Mouse (Mus musculus) ovary, postnatal 14 days (tissue): Measurements from ENCODE around the gene Fgf8.

Source experiments
- DNase-seq: peaks from one replicate; pipeline ENCODE4 v3.0.0; 2022; ENCODE audit warnings: low spot score

Gene Fgf8

DNA sequence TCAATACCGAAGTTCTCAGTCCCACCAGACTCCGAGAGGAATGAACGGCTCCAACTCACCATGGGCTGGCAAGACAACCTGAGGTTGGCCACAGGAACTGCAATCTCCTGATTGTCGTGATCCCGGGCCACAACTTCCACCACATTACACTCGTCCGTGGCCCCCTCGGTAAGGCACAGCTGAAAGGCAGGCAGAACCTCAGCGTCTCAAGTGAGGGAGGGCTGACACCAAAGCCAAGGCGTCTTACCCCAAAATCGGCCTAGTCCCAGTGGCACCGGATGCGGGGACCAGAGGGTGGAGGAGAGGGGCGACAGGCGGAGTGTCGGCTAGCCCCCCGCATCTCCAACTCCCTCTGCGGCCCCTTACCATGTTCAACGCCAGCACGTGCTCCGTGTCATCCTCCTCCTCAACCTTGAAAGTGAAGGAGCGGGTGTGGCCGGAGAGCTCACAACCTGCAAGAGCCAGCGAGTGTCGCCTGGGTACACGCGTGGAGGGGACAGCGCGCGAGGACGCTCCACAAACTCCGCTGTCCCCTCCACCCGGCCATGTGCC, 6.1 kb upstream of the Fgf8 start:
- no peak for DNase-seq

DNA sequence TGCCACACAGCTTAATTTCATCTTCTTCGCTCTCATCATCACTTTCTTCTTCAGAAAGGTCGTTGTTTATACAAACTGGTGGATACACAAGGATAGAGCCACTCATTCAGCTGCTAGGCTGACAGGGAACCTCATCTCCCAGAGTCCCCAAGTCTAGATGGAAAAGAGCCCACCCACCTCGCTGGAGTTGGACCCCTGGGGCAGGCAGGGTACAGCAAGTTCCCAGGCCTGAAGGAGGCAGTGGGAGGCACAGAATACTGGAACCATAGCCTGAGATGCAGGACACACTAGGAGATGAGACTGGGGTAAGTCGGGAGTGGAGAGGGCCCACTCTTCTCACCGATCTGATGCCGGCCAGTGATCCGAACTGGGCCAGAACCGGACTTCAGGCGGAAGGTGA, 5.5 kb upstream of the Fgf8 start:
- DNase-seq: no peak

GRCm38 (mm10) chr19:45747028-45747867, 4.5 kb upstream of the Fgf8 start:
- peak; percentile 81 for DNase-seq

- DNase-seq: peak; percentile 76
These were observed 3.7 kb upstream of the Fgf8 start for GRCm38 (mm10) chr19:45746153-45747020.

GRCm38 (mm10) chr19:45745344-45746152, 2.8 kb upstream of the Fgf8 start:
- no peak for DNase-seq

GRCm38 (mm10) chr19:45743619-45744018, 904 bp upstream of the Fgf8 start:
- DNase-seq: no peak

DNA sequence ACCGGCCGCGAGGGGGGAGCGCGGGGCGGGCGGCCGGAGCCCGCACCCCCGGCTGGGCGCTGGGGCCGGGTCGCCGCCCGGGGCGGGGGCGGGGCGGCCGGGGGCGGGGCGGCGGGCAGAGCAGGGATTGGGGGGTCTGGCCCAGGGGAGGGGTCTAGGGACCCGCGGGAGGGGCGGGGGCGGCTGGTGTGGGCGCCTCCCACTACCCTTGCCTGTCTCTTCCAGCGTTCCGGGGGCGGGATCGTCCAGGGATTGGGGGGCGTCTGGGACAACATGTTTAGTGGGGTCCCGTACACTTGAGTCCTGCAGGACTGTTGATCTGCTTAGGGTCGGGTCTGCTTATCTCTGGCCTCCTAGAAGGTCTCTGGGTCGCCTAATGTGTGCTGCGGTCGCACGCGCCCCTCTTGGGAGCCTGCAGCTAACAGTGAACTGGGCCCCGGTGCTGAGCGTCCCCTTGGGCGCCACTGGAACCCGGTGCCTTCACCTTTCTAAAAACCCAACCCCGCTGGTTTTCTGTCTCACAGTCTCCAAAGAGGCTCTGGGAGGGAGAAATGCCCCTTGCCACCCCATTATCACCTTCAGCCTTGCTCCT, 365 bp upstream of the Fgf8 start:
- no peak for DNase-seq

GRCm38 (mm10) chr19:45741431-45742217, 1.1 kb downstream of the Fgf8 start:
- no peak for DNase-seq

DNA sequence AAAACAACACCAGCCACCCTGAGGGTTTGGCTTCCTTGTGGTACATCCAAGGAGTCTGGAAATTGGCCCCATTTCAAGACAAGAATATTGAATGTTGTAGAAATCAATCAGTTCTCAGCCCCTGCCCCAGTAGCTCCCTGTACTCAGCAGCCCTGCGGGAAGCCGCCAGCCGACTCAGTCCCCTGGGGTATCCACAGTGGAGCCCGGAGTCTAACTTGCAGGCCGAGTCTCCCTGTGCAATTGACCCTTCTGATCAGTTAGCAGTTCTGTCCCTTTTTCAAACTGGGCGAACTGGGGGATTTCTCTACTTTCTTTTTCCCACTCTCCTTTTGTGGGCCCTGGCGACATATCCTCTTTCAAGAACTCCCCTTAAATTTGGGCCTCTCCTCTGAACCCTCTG, 1.9 kb downstream of the Fgf8 start:
- no peak for DNase-seq

DNA sequence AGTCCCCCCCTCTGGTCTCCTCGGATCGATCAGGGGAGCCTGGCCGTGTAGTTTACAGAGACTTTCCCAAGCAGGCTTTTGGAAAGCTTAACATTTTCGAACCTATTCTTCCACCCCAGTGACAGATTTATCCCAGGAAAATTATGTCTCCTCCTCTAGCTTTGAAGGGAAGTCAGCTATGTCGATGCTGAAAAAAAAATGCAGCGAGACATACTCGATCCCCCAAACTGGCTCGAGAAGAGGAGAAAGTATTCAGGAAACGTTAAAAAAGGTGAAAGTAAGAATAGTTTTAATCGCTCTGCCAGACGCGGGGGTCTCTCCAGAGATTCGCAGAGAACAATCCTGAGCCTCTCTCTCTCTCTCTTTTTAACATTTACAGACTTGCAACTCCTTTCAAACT, 2.5 kb downstream of the Fgf8 start:
- no peak for DNase-seq

DNA sequence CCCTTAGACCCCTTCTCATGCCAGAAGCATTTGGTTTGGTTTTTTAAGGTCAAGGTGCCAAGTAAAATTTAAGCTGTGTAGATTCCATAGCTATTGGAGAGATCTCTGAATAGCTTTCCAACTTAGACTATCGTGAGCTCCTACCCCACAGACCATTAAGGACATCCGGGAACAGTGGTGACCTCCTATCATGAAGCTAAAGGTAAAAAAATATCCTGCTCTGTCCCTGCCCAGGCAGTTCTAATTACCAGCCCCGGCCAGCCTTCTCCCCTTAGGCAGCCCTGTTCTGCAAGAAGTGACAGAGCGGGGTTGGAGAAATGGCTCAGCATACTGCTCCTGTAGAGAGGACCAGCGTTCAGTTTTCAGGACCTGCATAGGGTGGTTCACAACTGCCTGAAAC, 4.2 kb downstream of the Fgf8 start:
- DNase-seq: no peak

DNA sequence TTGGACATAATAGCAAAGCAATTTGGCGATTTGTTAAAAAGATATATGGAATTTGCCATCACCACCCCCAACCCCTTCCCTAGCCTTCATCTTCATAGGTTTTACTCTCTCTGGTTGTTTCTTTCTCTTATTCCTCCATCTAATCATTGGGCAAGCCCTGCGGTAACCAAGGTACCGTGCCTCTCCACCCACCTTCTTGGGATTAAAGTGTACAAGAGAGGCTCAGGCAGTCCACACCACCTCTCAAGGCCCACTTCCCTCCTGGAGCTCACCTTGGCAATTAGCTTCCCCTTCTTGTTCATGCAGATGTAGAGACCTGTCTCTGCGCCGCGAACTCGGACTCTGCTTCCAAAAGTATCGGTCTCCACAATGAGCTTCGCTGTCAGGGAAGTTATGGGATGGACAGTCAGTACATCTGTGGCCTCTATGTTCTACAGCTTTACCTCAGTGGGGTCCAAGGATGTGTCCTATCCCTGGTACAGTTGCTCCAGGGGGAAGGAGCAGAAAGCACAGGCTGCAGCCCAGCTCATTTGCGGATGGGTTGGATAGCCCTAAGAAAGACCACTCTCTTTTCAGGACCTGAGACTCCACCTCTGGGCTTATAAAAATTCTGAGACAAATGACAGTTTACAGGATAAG, 4.8 kb downstream of the Fgf8 start:
- DNase-seq: no peak

DNA sequence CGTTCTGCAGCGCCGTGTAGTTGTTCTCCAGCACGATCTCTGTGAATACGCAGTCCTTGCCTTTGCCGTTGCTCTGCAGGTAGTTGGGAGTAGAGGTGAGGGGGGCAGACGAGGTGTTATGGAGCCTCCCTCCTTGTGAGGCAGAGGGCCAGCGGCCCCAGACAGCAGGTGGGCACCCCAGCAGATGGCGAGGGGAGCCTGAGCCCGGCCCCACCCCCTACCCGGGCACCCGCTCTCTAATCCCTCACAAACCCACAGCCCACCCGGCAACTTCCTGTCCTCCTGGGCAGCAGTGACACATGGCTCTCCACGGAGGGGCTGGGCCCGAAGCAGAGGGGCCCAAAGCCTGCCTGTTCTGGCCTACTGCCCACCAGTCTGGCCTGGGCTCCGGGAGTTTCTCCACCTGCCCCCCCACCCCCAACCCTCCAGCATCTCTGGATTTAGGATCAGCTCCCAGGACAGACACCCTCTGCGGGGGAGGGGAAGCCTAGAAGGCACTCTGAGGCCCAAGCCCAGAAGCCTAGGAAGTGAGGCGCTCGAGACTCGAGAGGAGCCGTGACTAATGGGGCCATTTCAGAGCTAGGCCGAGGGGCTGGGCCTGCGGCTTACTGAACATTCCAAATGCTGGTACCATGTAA, 5.4 kb downstream of the Fgf8 start:
- no peak for DNase-seq

DNA sequence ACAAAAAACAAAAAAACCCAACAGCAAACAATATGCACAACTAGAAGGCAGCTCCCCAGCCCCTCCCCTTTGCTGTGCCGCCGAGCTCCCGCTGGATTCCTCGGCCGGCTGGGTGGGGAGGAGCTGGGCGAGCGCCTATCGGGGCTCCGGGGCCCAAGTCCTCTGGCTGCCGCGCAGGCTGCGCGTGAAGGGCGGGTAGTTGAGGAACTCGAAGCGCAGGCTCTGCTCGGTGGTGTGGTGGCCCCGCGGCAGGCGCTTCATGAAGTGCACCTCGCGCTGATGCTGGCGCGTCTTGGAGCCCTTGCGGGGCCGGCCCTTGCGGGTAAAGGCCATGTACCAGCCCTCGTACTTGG, 5.9 kb downstream of the Fgf8 start:
- DNase-seq: peak; percentile 25

DNA sequence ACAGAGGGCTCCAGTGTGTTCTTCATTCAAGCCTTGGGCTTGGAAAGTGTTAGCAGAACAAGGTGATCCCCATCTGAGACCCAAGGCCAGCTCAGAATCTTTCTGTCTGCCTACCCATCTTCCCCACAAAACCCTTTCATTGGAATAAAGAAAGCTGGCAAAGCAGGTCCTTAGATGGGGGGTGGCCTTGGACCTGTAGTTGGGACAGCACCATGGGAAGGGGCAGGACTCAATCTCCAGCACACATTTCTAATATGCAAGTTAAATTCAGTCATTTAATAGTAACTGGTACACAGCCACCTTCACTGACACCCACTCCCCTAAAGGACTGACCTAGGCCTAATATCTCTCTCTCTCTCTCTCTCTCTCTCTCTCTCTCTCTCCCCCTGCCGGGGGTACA, 6.5 kb downstream of the Fgf8 start:
- DNase-seq: no peak

DNA sequence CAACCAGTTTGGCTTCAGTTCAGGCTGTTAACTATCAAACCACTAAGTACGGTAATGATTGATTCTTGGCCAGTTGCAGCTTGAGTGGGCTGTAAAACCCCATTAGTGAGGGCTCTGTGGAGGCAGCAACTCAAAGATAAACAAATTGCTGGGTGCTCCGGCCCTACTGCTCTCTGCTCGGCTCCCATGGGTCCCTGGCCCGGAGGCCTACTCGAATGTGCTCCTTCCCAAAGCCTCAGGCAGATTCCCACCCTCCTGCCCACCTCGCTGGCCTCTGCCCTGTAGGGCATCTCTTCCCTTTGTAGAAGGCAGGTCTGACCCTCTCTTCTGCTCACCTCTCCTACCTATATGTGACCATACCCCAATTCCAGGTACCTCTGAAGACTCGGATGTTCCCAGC, 8.0 kb downstream of the Fgf8 start:
- no peak for DNase-seq

DNA sequence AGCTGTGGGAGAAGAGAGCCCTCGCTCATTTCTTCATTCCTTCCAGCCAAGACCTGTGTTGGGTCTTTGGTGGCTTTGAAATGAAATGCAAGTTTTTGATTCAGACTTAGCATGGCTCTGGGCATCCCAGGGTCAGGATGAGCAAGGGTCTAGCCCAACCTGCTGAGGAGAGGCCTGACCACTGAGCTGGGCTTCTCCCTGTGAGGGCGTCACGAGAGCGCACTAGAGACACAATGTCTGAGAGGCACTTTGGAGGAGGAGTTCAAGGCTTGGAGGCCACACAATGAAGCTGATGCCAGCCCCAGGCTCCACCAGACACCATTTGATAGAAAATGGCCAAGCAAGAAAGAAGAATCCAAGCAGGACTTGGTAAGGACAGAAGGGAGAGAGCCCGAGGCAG, 8.5 kb downstream of the Fgf8 start:
- no peak for DNase-seq

DNA sequence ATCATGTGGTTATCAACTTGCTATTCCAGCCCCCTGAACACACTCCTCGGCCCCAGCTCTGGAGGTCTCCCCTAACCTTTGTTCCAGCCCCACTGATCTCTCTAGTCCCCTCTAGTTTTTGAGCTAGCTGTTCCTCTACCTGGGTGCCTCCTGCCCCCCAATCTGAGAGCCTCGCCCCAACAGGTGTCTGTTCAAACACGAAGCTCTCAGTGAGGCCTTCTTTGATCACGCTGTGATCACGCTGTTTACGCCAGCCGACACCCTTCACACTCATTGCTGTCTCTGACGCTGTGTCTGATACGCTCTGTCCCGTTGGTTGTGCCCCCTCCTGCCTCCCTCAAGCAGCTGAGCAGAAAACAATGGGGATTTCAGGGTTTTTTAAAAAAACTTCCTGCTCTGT, 9.2 kb downstream of the Fgf8 start:
- no peak for DNase-seq

GRCm38 (mm10) chr19:45731658-45732057, 11.1 kb downstream of the Fgf8 start:
- DNase-seq: no peak

DNA sequence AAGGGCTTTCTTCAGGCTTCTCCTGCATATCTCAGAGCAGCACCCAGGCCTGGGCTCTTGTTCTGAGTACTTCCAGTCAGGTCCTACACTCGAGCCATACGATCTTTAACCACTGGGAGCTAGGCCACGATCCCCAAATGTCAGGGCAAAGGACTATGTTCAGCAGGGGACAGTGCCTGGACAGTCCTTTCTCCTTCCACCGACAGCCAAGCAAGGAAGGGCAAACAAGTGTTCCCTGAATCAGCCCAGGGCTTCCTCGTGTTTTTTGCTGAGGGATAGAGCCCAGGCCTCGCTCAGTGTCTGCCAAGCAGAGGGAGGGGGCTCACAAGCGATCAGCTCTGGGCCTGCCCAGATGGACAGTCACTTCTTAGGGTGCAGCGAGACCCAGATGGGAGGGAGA, 12.7 kb downstream of the Fgf8 start:
- DNase-seq: no peak
